Mouse (Mus musculus): ENCODE data around the gene Opcml. TPM values are rescaled to one million over a fixed set of nuclear protein-coding genes. Genes with fewer than 3 reads are reported as not detected.

Gene Opcml
- total RNA-seq, 4 experiments from 2014 or later, result 0.80 to 2.2 (median 1.8) TPM

DNA sequence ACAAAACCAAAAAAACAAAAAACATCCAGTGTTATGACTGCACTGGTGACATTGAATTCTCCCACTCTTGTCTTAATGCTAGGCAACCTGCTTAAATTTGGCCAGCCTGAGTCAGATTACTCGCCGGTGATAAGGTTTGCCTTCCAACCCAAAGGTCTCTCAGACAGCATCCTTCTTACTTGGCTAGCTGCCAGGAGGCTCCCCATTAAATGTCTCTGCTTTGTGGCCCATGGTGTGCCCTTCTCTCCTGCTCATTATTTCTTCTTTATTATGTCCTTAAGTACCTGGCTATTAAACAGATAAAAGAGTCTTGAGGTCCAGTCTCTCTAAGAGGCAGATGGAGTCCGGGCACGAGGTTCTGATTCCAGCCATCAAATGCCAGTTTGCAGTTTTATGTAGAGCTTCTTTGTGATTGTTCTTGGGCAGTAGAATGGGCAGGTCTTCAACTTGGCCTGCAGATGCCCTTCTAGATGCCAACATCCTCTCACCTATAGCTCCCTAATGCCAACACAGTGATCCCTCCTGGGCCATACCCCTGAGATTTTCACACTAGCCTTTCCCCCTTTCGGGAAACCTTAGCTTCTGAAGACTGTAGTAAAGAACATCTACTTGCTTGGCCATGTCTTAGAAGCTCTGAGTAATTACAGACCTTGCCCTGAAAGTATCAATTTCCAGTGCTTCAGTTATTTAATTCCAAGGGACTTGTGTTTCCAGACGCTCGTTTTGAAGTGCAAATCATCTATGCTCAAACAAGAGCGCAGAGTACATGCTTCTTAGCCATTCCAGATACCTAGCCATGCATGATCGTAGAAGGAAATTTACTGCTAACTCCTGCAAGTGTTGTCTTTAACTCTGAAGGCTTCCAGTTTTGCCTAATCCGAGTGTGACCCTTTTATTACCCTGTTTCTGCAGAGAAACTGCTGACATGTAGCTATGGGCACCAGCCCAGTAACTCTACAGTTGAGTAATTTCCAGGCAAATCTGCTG lies 986.2 kb downstream of the Opcml start:
- DNase-seq, result no peak

DNA sequence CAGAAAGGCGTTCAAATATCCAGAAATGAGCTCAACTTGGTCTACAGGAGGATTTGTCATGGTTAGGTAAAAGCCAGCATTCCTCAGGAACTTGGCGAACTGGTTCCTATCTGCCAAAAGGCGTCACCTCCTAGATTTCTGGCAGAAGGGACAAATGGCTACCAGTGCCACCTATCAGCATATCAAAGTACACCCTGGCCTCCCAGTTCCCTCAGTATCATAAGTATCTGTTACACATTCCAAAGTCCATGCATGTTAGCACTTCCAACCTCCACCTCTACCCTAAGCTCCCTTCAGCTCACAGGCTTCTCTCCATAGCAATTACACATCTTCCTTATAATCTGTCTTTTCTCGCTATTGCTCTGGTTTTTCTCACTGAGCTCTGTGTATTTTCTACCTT lies 993.3 kb downstream of the Opcml start:
- no peak for DNase-seq

DNA sequence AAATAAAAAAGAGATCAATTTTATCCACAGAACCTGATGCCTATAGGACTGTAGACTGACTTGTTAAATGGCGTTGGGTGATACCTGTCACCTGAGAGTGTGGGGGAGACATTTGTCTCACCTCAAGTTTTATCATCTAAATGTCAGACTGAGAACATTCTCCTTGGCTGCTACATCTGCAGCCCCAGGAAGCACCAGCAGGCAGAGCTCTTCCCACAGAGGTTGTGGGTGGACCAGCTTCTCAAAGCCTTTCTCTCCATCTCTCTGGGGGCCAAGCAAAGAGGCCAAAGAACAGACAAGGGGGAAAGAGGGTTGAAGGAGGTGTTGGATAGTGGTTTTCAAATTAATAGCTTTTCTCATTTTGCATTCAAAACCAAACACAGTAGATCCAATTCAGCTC lies 998.9 kb downstream of the Opcml start:
- DNase-seq, result no peak

DNA sequence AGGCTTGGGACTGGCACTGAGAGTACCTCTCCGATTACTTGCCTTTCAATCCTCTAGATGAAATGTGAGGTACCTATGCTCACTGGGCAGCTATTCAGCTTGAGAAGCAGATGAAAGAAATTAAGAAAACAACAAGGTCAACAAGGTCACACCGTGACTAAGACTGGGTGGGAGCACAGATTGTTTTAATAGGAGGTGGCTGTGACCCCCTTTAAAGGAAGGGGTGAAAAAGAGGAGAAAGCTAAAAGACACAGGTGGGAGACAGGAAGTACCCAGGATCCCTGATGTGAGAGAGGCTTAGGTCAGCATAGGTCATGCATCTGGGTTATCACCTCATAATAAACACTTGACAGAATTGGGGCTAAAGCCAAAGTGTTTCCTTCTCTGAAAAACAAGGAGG lies 1009.5 kb downstream of the Opcml start:
- DNase-seq, result no peak

DNA sequence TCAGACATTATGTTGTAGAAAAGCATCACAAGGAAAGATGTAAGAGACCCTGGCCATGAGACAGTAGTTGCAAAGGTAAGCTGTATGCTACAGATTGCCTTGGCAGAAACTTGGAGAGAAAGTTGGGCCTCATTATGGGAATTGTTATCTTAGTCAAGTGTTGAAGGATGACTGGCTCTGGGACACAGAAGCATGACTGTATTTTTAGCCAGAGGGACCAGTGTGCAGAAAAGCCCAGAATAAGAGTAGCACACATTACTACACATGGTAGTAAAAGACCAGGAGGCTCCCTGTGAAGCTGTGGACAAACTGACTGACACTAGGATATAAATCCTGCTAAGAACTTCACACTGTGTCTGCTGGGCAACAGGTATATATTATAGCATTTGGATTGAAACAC lies 1016.1 kb downstream of the Opcml start:
- DNase-seq, result no peak

DNA sequence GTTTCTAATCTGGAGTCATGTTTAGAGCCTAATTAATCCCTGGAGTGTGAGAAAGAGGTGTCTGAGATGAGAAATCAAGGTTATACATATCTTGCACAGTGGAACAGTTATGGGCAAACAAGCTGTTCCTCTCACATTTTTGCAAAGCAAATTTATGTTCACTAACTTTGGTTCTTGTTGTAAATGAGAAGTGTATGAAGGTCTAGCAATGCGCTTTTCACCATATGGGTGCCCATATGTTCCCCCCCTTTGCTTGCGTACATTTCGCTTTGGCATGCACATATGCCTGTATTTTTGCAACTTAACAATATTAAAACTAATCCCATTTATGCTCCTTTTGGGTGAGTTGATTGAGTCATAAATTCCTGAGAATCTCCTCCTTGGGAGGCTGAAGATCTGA lies 1031.5 kb downstream of the Opcml start:
- no peak for DNase-seq

DNA sequence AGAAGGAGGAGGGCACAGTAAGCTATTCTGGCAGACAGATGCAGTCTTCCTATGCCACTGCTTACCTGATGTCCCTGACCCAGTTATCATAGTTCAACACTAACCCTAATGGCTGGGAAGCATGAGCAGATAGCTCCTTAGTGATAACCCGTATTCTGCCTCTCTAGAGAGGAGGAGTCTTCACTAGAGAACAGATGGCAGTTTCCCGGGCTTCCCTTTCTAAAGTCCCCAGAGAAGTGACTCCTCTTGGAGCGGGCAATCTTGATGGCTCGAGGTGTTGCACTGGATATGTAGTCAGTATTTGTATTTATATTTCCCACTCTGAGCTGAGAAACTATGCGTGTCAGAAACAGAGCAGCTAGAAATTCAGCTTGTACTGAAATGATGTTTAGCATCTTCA lies 1031.9 kb downstream of the Opcml start:
- no peak for DNase-seq

GRCm38 (mm10) chr9:28825821-28826220 lies 1035.2 kb downstream of the Opcml start:
- DNase-seq, result no peak

GRCm38 (mm10) chr9:28845961-28846570 lies 1055.5 kb downstream of the Opcml start:
- no peak for DNase-seq

DNA sequence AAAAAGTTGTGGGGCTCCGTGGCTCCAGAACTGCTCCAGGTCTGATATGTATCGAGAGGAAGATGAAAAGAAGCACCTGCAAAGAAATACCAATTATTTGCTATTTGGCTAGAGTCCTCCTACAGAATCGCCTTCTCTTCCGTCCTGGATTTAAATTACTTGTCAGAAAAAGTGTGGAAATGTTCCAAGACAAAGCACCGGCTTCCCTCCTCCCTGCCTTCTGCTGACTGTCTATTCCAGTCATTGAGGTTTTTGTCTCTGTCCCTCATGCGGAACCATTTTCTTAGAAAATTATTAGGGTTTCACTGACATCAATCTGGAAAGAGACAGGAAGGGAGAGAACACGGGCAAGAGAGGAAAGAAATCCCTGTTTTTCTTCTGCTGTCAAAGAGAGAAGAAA lies 1065.3 kb downstream of the Opcml start:
- no peak for DNase-seq

DNA sequence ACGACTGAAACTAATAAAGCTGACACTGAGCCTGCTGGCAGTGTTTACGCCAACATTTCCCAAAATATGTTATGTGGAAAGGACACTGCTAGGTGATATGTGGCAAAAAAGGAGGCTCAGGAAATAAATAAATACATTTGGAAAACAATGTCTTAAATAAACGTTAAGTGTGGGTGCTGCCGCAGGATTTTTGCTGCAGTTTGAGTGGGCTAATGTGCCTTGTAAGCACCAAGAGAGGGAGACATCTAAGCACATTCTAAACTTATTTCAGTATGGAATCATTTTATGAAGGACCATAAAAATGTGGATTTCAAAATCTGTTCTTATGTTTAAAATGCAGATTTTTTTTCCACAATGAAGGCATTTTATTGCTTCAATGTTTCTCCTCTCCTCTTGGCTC lies 1071.4 kb downstream of the Opcml start:
- no peak for DNase-seq

- no peak for DNase-seq
Observed at GRCm38 (mm10) chr9:28867256-28867655, 1076.7 kb downstream of the Opcml start.

DNA sequence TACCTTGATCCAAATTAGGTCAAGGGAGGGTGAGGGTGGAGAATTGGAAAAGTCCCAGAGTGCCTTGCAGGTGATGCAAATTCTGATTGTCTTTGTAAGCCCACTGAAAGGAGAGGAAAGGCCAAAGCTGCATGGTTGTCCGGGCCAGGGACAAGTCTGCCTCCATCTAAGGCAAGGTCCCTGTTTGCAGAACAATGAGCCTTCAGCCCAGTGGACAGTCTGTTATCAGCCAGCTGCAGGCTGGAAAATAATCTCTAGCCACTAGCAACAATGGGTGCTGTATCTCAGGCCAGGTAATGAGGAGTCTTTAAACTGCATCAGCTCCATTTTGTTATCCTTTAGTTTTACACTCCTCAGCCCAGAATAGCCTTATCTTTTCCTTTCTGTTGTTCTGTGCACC lies 1079.9 kb downstream of the Opcml start:
- DNase-seq, result peak; percentile 29

DNA sequence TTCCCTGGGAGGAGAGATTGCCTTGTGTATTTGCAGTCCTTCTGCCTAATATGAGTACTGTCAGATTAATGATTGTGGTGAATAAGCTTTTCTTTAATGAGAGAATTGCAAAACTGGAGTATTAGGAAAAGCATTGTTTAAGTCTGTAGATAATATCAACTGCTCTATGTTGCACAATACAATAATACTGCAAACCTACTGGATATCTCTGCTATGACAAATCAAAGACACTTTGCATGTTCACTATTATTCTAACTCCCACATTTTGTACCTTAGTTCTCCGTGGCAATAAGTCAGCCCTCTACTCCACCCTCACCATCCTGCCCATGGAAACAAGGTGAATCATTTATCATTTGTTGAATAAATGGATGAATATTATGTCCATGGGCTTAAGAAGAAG lies 1092.0 kb downstream of the Opcml start:
- DNase-seq, result no peak

DNA sequence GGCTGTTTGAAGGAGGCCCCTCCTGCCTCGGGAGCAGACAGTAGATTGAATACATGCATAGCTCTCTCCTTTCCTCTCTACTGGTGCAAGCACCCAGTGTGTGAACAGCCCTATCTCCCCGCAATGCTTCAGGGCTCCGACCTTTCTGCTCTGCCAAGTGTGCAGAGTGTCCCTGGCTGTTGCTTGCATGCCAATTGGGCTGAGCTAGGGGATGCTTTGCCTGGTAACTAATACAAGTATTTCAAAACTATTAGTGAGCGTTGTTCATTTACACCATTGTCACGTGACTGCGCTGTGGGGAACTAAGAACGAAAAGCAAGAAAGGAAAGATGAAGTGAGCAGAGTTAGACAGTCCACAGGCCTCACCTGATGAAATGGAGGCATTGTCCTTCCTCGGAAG lies 1101.0 kb downstream of the Opcml start:
- peak; percentile 28 for DNase-seq

GRCm38 (mm10) chr9:28903291-28903690 lies 1112.7 kb downstream of the Opcml start:
- DNase-seq, result no peak

DNA sequence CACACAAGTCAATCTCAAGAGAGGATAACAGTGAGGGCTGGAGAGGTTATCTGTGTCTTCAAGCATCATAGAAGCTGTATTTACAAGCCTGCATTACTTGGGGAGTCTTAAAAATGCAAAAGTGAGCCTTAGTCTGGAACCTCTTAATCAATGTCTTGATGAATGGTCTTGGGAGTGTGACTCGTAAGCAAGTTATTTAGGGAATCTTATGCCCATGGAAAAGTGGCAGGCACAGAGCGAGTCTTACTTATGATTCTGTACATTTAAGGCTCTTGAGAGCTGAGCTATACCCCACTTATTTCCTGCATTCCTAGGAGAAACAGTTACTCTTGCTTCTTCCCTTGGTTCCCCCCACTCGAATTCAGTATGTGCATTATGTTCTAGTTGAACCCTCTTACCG lies 1119.2 kb downstream of the Opcml start:
- no peak for DNase-seq

GRCm38 (mm10) chr9:28911571-28912185 lies 1121.1 kb downstream of the Opcml start:
- DNase-seq, result no peak

DNA sequence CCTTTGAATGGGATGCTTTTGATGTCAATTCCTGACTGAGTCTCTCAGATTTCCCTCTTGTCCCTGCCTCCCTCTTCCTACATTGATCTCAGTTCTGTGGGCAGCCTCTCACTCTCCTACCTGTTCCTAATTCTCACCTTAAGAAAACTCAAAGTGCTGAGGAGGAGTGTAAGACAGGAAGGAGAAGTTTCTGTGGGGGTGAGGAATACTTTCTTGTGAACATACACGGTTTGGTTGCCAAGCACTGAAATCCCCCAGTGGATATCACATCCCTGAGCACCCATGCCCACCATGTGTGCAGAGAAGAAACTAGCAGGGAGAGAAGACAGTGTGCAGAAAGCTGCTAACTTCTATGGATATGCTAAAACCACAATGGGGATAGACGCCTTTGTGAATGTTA lies 1141.5 kb downstream of the Opcml start:
- DNase-seq, result no peak

- DNase-seq, result no peak
Observed at GRCm38 (mm10) chr9:28937163-28937562, 1146.6 kb downstream of the Opcml start.

DNA sequence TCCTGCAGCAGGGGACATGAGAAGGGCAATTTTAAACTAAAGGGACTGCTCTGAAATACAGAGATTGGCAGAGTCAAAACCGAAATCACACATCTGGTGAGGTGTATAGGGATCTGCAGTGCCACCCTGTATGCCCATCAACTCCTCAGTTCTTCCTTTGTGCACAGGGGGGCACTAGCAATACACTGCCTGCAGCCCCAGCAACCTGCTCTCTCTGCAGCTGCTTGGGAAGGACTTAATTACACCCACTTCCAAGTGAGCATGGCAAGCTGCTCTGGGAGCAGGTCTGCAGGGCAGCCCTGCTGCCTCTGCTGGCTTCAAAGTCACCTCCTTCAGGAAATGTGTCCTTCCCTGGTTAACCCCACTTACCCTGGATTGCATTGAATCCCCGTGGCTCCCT lies 1147.4 kb downstream of the Opcml start:
- DNase-seq, result no peak

GRCm38 (mm10) chr9:28940901-28941300 lies 1150.3 kb downstream of the Opcml start:
- DNase-seq, result no peak

DNA sequence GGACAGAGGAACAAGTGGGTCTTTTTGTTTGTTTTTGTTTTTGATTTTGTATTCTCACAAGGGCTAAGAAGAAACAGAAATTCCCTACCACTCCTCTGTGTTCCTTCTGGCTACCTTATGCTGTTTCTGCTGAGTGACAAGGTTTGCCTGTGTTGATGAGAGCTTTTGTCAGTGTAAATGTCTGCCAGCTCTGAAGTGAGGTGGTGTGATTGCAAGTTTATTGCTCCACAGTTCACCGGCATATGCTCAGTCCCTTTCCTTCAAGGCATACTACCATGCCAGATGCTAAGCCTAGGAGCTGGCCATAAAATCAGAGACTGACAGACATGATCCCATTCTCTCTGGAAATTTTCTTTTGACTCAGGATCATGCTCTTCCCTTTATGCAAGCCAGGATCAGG lies 1178.9 kb downstream of the Opcml start:
- DNase-seq, result no peak
